Mouse (Mus musculus) ES-E14 (cell line): Measurements from ENCODE around the gene Pgghg.

ENCODE experiments used
- CHD2 ChIP-seq: IDR thresholded peaks from 2 replicates; pipeline ENCODE4 v1.6.1; 2014; ENCODE audit warnings: mild to moderate bottlenecking, low read depth, low read length, inconsistent platforms
- HCFC1 ChIP-seq: IDR thresholded peaks from 2 replicates; pipeline ENCODE4 v1.6.1; 2012; ENCODE audit warnings: low read length, inconsistent platforms, borderline replicate concordance; ENCODE audit not compliant: insufficient read depth
- MAFK ChIP-seq: IDR thresholded peaks from 2 replicates; pipeline ENCODE4 v1.6.1; 2014; ENCODE audit warnings: mild to moderate bottlenecking, low read depth, low read length, inconsistent platforms; ENCODE audit not compliant: insufficient read depth
- ZNF384 ChIP-seq: IDR thresholded peaks from 2 replicates; pipeline ENCODE4 v1.6.1; 2012; ENCODE audit warnings: low read depth, low read length, inconsistent platforms

GRCm38 (mm10) chr7:140951051-140951450 lies 9.9 kb downstream of the Pgghg start:
- TF ChIP-seq HCFC1: no peak
- TF ChIP-seq CHD2: no peak
- TF ChIP-seq MAFK: no peak
- no peak for TF ChIP-seq ZNF384
